Mouse (Mus musculus) kidney, postnatal 0 days (tissue): Measurements from ENCODE around the gene Gm20605. TPM values are rescaled to one million over a fixed set of nuclear protein-coding genes. Genes with fewer than 3 reads are reported as not detected.

Experiments
- ATAC-seq: fragments of 200-750 bp; cut with Nextera tagmentation; replicated peaks from 2 replicates; pipeline ENCODE4 v1.8.0; 2017; ENCODE audit warnings: low read depth, moderate number of reproducible peaks, moderate TSS enrichment, moderate library complexity; ENCODE audit not compliant: low FRiP score
- DNase-seq: peaks from one replicate; pipeline ENCODE4 v3.0.0-alpha.2; 2016; ENCODE audit warnings: low spot score
- H3K27ac ChIP-seq: fragments of 300-500 bp; sonication (generic); 2 replicates; pipeline ENCODE4 v1.5.1; 2014; ENCODE audit warnings: mild to moderate bottlenecking
- H3K27me3 ChIP-seq: fragments of 300-500 bp; sonication (generic); 2 replicates; pipeline ENCODE4 v1.6.1; 2014; ENCODE audit warnings: low read length, mixed read lengths; ENCODE audit not compliant: insufficient read depth
- H3K36me3 ChIP-seq: fragments of 300-500 bp; sonication (generic); 2 replicates; pipeline ENCODE4 v1.6.1; 2014; ENCODE audit warnings: low read length, mixed read lengths; ENCODE audit not compliant: insufficient read depth
- H3K4me1 ChIP-seq: fragments of 300-500 bp; sonication (generic); replicated peaks from 2 replicates; pipeline ENCODE4 v1.6.1; 2014; ENCODE audit warnings: antibody characterized with exemption, low read length, mixed read lengths; ENCODE audit not compliant: insufficient read depth
- H3K4me2 ChIP-seq: fragments of 300-500 bp; sonication (generic); 2 replicates; pipeline ENCODE4 v1.6.1; 2014; ENCODE audit warnings: mild to moderate bottlenecking, low read length, moderate library complexity, mixed read lengths
- H3K4me3 ChIP-seq: fragments of 300-500 bp; sonication (generic); replicated peaks from 2 replicates; pipeline ENCODE4 v1.5.1; 2014; ENCODE audit warnings: low read depth, low read length
- H3K9ac ChIP-seq: fragments of 300-500 bp; sonication (generic); 2 replicates; pipeline ENCODE4 v1.6.1; 2014; ENCODE audit warnings: low read depth, low read length
- H3K9me3 ChIP-seq: fragments of 300-500 bp; sonication (generic); replicated peaks from 2 replicates; pipeline ENCODE4 v1.6.1; 2016; ENCODE audit warnings: low read length, inconsistent platforms, mixed read lengths
- CTCF ChIP-seq: IDR thresholded peaks from 2 replicates; pipeline ENCODE4 v1.5.1; 2016; ENCODE audit warnings: antibody characterized with exemption, low read depth, mild to moderate bottlenecking, moderate library complexity
- WGBS: fragments of 180-500 bp; shearing (Covaris S2); extraction: QIAGEN DNeasy Blood & Tissue Kit; methylation state at CpG from one replicate; pipeline ENCODE4 v1.1.7; 2014; 5-methylcytosine and 5-hydroxymethylcytosine counted together
- polyA plus RNA-seq: library from polyadenylated mRNA; unstranded; fragments of >200 nt; fragmentation: Nextera tagmentation; extraction: Ambion mirVana; gene quantifications from 2 replicates; pipeline ENCODE4 v1.2.1, GENCODE M21; 2015

Gm20605 gene
- polyA plus RNA-seq, 1 experiment from 2014 or later, result 5.3 TPM

DNA sequence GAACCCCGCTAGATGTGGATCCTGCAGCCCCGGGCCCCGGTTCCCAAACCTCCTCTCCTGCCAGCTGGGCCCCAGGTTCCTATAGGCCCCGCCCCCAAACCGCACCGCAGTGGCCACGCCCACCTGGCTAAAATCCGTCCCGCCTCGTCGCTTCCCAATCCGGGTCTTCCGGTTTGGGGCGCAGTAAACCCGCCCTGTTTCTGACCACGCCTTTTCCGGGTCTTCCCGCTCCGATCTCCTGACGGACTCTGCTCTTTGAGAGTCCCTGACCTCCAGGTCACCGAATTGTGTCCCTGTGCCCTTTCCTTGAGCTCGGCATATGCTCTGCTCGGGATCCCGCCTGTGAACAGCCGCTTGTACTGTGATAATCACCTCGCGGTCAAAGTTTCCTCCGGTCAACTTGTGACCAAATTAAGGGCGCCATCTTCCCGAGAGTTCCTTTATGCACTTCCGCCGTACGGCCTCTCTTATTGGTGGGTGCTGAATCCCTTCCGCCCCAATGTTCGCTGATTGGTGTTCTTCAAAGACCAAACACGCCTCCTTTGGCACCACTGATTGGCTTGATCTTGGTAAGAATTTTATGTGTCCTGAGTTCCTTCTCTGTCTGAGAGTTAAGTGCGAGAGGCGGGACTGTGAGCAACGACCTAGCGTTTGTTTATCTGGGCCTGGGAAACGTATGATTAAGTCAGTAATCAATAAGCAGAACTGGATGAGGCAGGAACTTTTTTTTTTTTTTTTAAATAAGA is 28.2 kb upstream of the Gm20605 start, which contains the start of gene Mospd3:
Gene Mospd3, minus strand, starts transcription at position 440 of the 746 bp plus-strand sequence.
- Histone ChIP-seq H3K4me2 (peak within 1 kb of the TSS; percentile 97), H3K4me1 (peaks cover 10% of the 10 kb centered on the region), H3K9ac (peak within 1 kb of the TSS; percentile 78), H3K27me3 (no peaks in the 10 kb centered on the region), H3K27ac (peak within 1 kb of the TSS; percentile 83), H3K4me3 (peak within 1 kb of the TSS; percentile 72), H3K9me3 (no peaks in the 10 kb centered on the region), H3K36me3 (no peaks in the 10 kb centered on the region)
- no peak; the same call in 1 of the 2 replicates for TF ChIP-seq CTCF
- WGBS, result under 1% methylated on average over 41 of the region's 41 CpGs
- DNase-seq (peak; percentile 100), ATAC-seq (peak; percentile 93)

DNA sequence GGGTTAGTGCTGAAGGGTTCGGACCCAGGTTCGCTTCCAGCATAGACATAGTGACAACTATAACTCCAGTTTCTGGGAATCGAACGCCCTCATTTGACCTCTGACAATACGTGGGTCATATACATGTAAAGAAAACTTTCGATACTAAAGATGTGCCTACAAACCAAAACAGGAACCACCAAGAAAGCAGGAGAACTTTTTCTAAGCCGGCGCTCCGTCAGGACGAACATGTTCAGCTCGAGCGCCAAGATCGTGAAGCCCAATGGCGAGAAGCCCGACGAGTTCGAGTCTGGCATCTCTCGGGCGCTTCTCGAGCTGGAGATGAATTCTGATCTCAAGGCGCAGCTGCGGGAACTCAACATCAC is 27.6 kb upstream of the Gm20605 start:
- Histone ChIP-seq H3K4me3 (peak overlapping the region; percentile 72), H3K36me3 (no peaks in the 10 kb centered on the region), H3K9me3 (no peaks in the 10 kb centered on the region), H3K9ac (peak overlapping the region; percentile 57), H3K4me2 (peak overlapping the region; percentile 65), H3K27ac (peak overlapping the region; percentile 83; the same call in 1 of the 2 replicates), H3K27me3 (no peaks in the 10 kb centered on the region), H3K4me1 (peaks cover 10% of the 10 kb centered on the region)
- under 1% methylated on average over 22 of the region's 22 CpGs for WGBS
- DNase-seq (no peak), ATAC-seq (no peak)
- no peak for TF ChIP-seq CTCF

DNA sequence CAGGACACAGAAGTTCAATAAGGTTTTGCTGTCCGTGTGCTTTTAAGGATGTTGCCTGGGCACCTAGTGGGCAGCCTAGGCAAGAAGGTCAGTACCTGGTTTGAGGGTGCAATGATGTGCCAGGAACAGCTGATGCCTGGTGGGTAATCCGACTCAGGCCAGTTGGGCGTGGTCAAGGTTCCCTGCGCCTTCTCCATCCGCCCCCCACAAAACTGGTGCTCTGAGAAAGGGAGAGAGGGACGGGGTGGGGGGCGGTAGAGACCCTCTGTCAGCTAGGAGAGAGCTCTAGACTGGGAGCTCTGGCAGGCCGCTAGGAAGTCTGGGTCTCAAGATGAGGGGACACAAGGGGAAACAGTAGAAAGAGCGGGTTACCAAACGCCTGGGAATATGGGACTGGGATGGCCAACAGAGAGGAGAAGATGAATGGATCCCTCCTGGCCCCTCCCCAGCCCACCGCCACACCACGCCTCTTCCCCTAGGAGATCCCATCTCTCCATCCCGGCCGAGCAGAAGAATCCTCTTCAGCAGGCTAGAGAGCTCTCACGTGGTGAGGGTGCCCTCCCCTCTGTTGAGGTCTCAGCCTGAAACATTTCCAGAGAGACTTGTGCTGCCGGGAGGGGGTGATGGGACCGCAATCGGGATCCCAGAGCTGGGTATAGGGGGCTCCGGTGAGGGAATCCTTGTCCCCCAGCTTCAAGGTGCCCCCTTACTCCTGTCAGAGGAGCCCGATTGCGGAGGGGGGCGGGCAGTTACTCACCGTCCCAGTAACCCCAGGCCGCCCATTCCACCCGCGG is 20.9 kb upstream of the Gm20605 start:
- H3K4me1 ChIP-seq, result peaks cover 21% of the 10 kb centered on the region
- 0 out of 2 replicates have a peak overlapping the region, but pooled peaks have one; percentile 40 for H3K9ac ChIP-seq
- H3K36me3 ChIP-seq, result no peaks in the 10 kb centered on the region
- no peak for DNase-seq
- no peak for TF ChIP-seq CTCF
- H3K4me3 ChIP-seq, result 0 out of 2 replicates have a peak overlapping the region, but pooled peaks have one; percentile 7
- 22% methylated on average over 26 of the region's 26 CpGs for WGBS
- no peaks in the 10 kb centered on the region for H3K9me3 ChIP-seq
- H3K27me3 ChIP-seq, result no peaks in the 10 kb centered on the region
- ATAC-seq, result no peak
- no peak overlapping the region for H3K27ac ChIP-seq
- peak overlapping the region; percentile 46 for H3K4me2 ChIP-seq

DNA sequence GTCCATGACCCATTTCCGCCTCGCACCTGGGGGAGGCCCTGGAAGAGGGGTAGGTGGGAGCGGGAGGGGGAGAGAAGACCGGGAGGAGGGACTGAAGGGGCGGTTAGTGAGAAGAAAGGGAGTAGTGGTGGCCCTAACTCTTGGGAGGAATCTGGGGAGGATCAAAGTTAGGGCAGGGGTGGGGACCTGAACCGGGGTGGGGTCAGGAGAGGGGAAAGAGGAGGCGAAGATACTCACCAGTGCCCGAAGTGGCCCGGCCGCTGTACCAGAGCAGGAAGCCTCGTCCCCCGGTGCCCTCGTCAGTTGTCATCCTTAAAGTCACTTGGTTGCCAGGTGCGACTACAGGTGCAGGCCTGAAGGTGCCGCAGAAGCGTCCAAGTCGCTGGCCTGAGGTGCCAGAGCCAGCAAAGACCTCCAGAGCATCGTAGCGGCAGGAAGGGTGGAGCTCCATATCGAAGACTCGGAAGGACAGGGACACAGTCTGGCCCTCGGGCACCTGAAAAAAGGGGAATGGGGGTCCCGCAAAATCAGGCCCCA is 20.3 kb upstream of the Gm20605 start:
- H3K4me1 ChIP-seq, result peaks cover 22% of the 10 kb centered on the region
- no peaks in the 10 kb centered on the region for H3K9me3 ChIP-seq
- H3K36me3 ChIP-seq, result no peaks in the 10 kb centered on the region
- peak overlapping the region; percentile 46 for H3K4me2 ChIP-seq
- H3K9ac ChIP-seq, result 0 out of 2 replicates have a peak overlapping the region, but pooled peaks have one; percentile 40
- no peak overlapping the region for H3K27ac ChIP-seq
- no peaks in the 10 kb centered on the region for H3K27me3 ChIP-seq
- peak; percentile 17; the same call in 1 of the 2 replicates for TF ChIP-seq CTCF
- ATAC-seq (no peak), DNase-seq (no peak)
- H3K4me3 ChIP-seq, result 0 out of 2 replicates have a peak overlapping the region, but pooled peaks have one; percentile 7
- WGBS, result 18% methylated on average over 23 of the region's 23 CpGs

DNA sequence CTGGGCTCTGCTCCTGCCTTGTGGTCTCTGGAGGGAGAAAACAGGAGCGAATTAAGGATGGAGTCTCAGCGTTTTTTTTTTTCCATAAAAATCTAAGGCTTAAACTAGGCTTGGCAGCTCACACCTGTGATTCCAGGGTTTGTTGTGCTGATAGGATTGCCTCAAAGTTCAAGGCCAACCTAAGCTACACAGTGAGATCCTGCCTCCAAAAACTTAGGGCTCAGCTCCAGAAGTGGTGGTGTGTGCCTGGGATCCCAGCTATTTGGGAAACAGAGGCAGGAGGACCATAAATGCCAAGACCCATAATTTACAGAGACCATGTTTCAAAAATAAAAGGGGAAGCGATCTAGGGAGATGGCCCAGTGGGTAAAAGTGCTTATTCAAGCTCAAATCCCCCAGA is 19.7 kb upstream of the Gm20605 start:
- no peaks in the 10 kb centered on the region for H3K36me3 ChIP-seq
- WGBS, result 62% methylated on average over 3 of the region's 3 CpGs
- no peak overlapping the region for H3K4me3 ChIP-seq
- no peaks in the 10 kb centered on the region for H3K9me3 ChIP-seq
- H3K27ac ChIP-seq, result no peak overlapping the region
- DNase-seq (no peak), ATAC-seq (no peak)
- H3K27me3 ChIP-seq, result no peaks in the 10 kb centered on the region
- no peak for TF ChIP-seq CTCF
- peak overlapping the region; percentile 46; the same call in 1 of the 2 replicates for H3K4me2 ChIP-seq
- peaks cover 23% of the 10 kb centered on the region for H3K4me1 ChIP-seq
- no peak overlapping the region for H3K9ac ChIP-seq

DNA sequence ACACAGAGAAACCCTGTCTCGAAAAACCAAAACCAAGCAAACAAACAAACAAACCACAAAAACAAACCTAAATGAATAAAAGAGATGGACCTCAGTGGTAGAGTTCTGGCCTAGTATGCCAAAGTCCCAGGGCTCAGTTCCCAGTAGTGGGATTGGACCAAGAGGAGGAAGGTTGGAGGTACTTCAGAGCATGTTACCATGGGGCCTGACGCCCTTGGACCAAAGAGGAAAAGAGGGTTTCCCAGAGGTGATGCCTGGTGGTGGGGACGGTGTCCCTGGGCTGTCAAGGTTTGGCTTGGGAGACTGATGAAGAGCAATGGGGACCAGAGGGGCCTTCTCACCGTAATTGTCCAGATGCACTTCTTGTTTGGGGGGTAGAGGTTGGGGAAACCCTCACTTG is 18.9 kb upstream of the Gm20605 start:
- H3K9ac ChIP-seq, result peak overlapping the region; percentile 56; the same call in 1 of the 2 replicates

More for the DNA sequence above, 18.9 kb upstream of the Gm20605 start:
- H3K4me3 ChIP-seq, result peak overlapping the region; percentile 30
- no peaks in the 10 kb centered on the region for H3K9me3 ChIP-seq
- peak overlapping the region; percentile 94; the same call in 1 of the 2 replicates for H3K27ac ChIP-seq
- H3K4me2 ChIP-seq, result peak overlapping the region; percentile 54
- DNase-seq (no peak), ATAC-seq (no peak)
- TF ChIP-seq CTCF, result no peak
- peaks cover 23% of the 10 kb centered on the region for H3K4me1 ChIP-seq
- no peaks in the 10 kb centered on the region for H3K36me3 ChIP-seq
- no peaks in the 10 kb centered on the region for H3K27me3 ChIP-seq
- WGBS, result 54% methylated on average over 4 of the region's 4 CpGs
